Mouse (Mus musculus) bone marrow, adult 2 months (tissue): ENCODE measurements around the gene AC109138.7. TPM values are rescaled to one million over a fixed set of nuclear protein-coding genes. Genes with fewer than 3 reads are reported as not detected.

Source experiments
- H3K27ac ChIP-seq: fragments of 200-500 bp; 2 replicates; pipeline ENCODE4 v1.5.1; 2012; ENCODE audit warnings: low read depth, mild to moderate bottlenecking, control low read depth, inconsistent platforms, low read length; ENCODE audit not compliant: control insufficient read depth, poor library complexity, insufficient read depth
- H3K4me1 ChIP-seq: fragments of 200-500 bp; 2 replicates; pipeline ENCODE4 v1.6.1; 2011; ENCODE audit warnings: low read length; ENCODE audit not compliant: control insufficient read depth, insufficient read depth
- H3K4me3 ChIP-seq: fragments of 200-500 bp; replicated peaks from 2 replicates; pipeline ENCODE3; 2011; ENCODE audit warnings: mild to moderate bottlenecking, low read depth, low read length, control low read depth; ENCODE audit not compliant: control insufficient read depth
- CTCF ChIP-seq: fragments of 200-500 bp; IDR thresholded peaks from 2 replicates; pipeline ENCODE4 v1.5.1; 2011; ENCODE audit warnings: low read length, control low read depth; ENCODE audit not compliant: control insufficient read depth, insufficient read depth
- POLR2A ChIP-seq: fragments of 200-500 bp; IDR thresholded peaks from 2 replicates; pipeline ENCODE4 v1.6.1; 2011; ENCODE audit warnings: low read depth, mild to moderate bottlenecking, control low read depth, low read length, borderline replicate concordance; ENCODE audit not compliant: control insufficient read depth
- WGBS: fragments of 180-500 bp; shearing (Covaris S2); methylation state at CpG from one replicate; pipeline ENCODE4 v1.1.7; 2018; 5-methylcytosine and 5-hydroxymethylcytosine counted together
- polyA plus RNA-seq: library from polyadenylated mRNA; stranded (reverse); fragments of >200 nt; gene quantifications from 2 replicates; pipeline ENCODE4 v1.2.4, GENCODE M21; 2011; ENCODE audit warnings: low replicate concordance; ENCODE audit not compliant: missing spikeins, insufficient read depth, insufficient read length

AC109138.7 gene
- polyA plus RNA-seq, result not detected in 2 replicates

GRCm38 (mm10) chr19:4214071-4214770 is at the start of gene AC109138.7, which contains the start of gene Clcf1:
TSS of gene AC109138.7 (plus strand) at chr19:4214357.
TSS of gene Clcf1 (plus strand) at chr19:4214238.
- peaks cover 5% of the 10 kb centered on the region for H3K4me1 ChIP-seq
- TF ChIP-seq POLR2A (no peak), CTCF (no peak)
- WGBS, result under 1% methylated on average over 49 of the region's 49 CpGs
- H3K4me3 ChIP-seq, result peak within 1 kb of the TSS; percentile 49
- H3K27ac ChIP-seq, result peak within 1 kb of the TSS; percentile 93

- H3K4me1 ChIP-seq, result no peaks in the 10 kb centered on the region; the same call in 1 of the 2 replicates
- WGBS, result 38% methylated on average over 2 of the region's 2 CpGs
- no peak overlapping the region; the same call in 1 of the 2 replicates for H3K27ac ChIP-seq
- no peak overlapping the region for H3K4me3 ChIP-seq
- no peak for TF ChIP-seq CTCF
- TF ChIP-seq POLR2A, result no peak
These were observed 49.4 kb upstream of the AC109138.7 start for GRCm38 (mm10) chr19:4164721-4165120.

GRCm38 (mm10) chr19:4166678-4167476 is 47.3 kb upstream of the AC109138.7 start:
- TF ChIP-seq CTCF, result no peak
- WGBS, result 82% methylated on average over 9 of the region's 9 CpGs
- Histone ChIP-seq H3K4me3 (no peak overlapping the region), H3K27ac (no peak overlapping the region), H3K4me1 (peaks cover 10% of the 10 kb centered on the region)

- under 1% methylated on average over 43 of the region's 43 CpGs for WGBS
- TF ChIP-seq POLR2A (peak; percentile 92), CTCF (peak; percentile 90)
- peaks cover 10% of the 10 kb centered on the region for H3K4me1 ChIP-seq
- H3K27ac ChIP-seq, result peak overlapping the region; percentile 89
- H3K4me3 ChIP-seq, result peak overlapping the region; percentile 71
These were observed 44.8 kb upstream of the AC109138.7 start for GRCm38 (mm10) chr19:4169378-4169784.

GRCm38 (mm10) chr19:4169810-4170209 is 44.3 kb upstream of the AC109138.7 start:
- Histone ChIP-seq H3K4me1 (peaks cover 10% of the 10 kb centered on the region), H3K27ac (peak overlapping the region; percentile 89), H3K4me3 (peak overlapping the region; percentile 71)
- 6% methylated on average over 27 of the region's 27 CpGs for WGBS
- TF ChIP-seq POLR2A (no peak), CTCF (no peak)

- Histone ChIP-seq H3K4me3 (no peak overlapping the region), H3K4me1 (peaks cover 10% of the 10 kb centered on the region), H3K27ac (peak overlapping the region; percentile 65)
- TF ChIP-seq POLR2A (no peak), CTCF (no peak)
- 74% methylated on average over 10 of the region's 10 CpGs for WGBS
These were observed 43.3 kb upstream of the AC109138.7 start for GRCm38 (mm10) chr19:4170723-4171392.

GRCm38 (mm10) chr19:4171393-4172290 is 42.5 kb upstream of the AC109138.7 start:
- Histone ChIP-seq H3K4me3 (no peak overlapping the region), H3K27ac (peak overlapping the region; percentile 65), H3K4me1 (peaks cover 10% of the 10 kb centered on the region)
- TF ChIP-seq CTCF (no peak), POLR2A (0 out of 2 replicates have a peak, but pooled peaks have one; percentile 34)
- 19% methylated on average over 13 of the region's 13 CpGs for WGBS
